Mouse (Mus musculus): ENCODE results near the gene Vcl. TPM values are rescaled to one million over a fixed set of nuclear protein-coding genes. Genes with fewer than 3 reads are reported as not detected.

The Vcl gene
- polyA plus RNA-seq, 1 experiment from 2014 or later = 55.5 TPM

DNA sequence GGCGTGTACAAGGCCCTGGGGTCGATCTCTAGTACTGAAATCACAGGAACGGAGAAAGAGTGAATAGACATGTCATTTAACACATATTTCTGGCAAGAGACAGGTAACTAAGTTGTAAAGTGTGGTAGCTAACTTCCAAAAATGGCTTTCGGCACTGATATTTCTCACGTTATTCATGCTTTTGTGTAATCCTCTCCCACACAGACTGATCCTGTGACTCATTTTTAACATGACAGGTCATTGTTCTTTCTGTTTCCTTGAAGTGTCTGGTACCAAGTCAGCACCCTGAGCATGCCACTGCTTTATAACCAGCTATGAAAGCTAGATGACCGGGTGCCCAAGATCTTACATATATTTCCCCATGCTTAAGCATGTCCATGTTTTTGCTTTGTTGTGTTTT lies 26.1 kb upstream of the Vcl start:
- Histone ChIP-seq H3K4me3 (ENCODE audit: low read depth, low read length) (no peak overlapping the region), H3K27ac (ENCODE audit: low read depth, low read length) (no peak overlapping the region), H3K4me1 (ENCODE audit: control insufficient read depth, insufficient read depth, low read length) (no peaks in the 10 kb centered on the region), H3K9me3 (ENCODE audit: control insufficient read depth, low read length) (no peaks in the 10 kb centered on the region), H3K4me2 (ENCODE audit: low read depth) (no peak overlapping the region), H3K27me3 (ENCODE audit: control insufficient read depth, insufficient read depth, low read length) (no peaks in the 10 kb centered on the region), H3K9ac (ENCODE audit: low read length) (no peak overlapping the region), H3K36me3 (ENCODE audit: control insufficient read depth, insufficient read depth, low read length) (no peaks in the 10 kb centered on the region)
- DNase-seq (ENCODE audit: low spot score) (no peak), ATAC-seq (ENCODE audit: insufficient read depth, low FRiP score, low TSS enrichment) (no peak)
- WGBS = 90% methylated on average over 6 of the region's 6 CpGs

DNA sequence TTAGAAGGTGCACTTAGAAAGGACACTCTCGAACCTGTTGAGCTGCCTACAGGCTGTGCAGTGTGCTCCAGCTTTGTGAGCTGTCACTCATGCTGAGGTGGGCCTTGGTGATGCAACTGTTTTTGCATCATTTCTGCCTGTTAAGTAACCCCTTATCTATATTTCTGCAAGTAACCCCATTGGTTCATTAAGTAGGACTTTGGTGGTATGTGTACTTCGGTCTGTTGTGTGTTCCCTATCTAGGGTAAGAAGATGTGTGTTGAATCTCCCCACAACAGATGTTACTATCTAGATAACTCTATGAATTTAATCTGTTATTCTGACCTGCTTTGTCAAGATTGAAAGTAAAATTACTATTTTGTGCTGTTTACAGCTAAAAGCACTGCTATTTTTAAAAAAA lies 17.4 kb upstream of the Vcl start:
- WGBS = 85% methylated on average over 2 of the region's 2 CpGs
- no peak for ATAC-seq (ENCODE audit: insufficient read depth, low FRiP score, low TSS enrichment)
- Histone ChIP-seq H3K4me1 (ENCODE audit: control insufficient read depth, insufficient read depth, low read length) (no peaks in the 10 kb centered on the region), H3K9me3 (ENCODE audit: control insufficient read depth, low read length) (no peaks in the 10 kb centered on the region), H3K27ac (ENCODE audit: low read depth, low read length) (no peak overlapping the region), H3K27me3 (ENCODE audit: control insufficient read depth, insufficient read depth, low read length) (no peaks in the 10 kb centered on the region), H3K4me2 (ENCODE audit: low read depth) (no peak overlapping the region), H3K4me3 (ENCODE audit: low read depth, low read length) (no peak overlapping the region), H3K9ac (ENCODE audit: low read length) (no peak overlapping the region), H3K36me3 (ENCODE audit: control insufficient read depth, insufficient read depth, low read length) (no peaks in the 10 kb centered on the region)
- DNase-seq (ENCODE audit: low spot score) = no peak

DNA sequence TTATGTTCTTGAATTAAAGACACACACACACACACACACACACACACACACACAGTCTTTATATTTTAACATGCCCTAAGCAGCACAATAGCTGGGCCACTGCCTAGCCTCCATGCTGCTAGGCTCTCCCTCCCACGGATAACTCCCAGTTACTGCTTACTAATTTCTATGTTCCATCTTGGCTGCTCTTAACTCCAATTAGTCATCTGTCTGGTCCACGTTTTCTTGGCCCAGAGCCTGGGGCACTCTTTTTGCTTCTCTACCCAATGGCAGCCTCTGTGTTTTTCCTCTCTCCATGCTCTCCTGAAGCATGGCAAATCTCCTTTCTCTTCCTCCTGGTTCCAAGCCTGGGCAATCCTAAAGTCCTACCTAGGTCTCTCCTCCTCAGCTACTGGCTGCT lies 14.8 kb upstream of the Vcl start:
- 87% methylated on average over 2 of the region's 2 CpGs for WGBS
- H3K9me3 ChIP-seq (ENCODE audit: control insufficient read depth, low read length) = no peaks in the 10 kb centered on the region
- no peak overlapping the region for H3K27ac ChIP-seq (ENCODE audit: low read depth, low read length)
- no peak overlapping the region for H3K9ac ChIP-seq (ENCODE audit: low read length)
- H3K4me1 ChIP-seq (ENCODE audit: control insufficient read depth, insufficient read depth, low read length) = no peaks in the 10 kb centered on the region
- no peak for ATAC-seq (ENCODE audit: insufficient read depth, low FRiP score, low TSS enrichment)
- H3K27me3 ChIP-seq (ENCODE audit: control insufficient read depth, insufficient read depth, low read length) = no peaks in the 10 kb centered on the region
- H3K4me3 ChIP-seq (ENCODE audit: low read depth, low read length) = no peak overlapping the region
- DNase-seq (ENCODE audit: low spot score) = no peak
- no peaks in the 10 kb centered on the region for H3K36me3 ChIP-seq (ENCODE audit: control insufficient read depth, insufficient read depth, low read length)
- H3K4me2 ChIP-seq (ENCODE audit: low read depth) = no peak overlapping the region

DNA sequence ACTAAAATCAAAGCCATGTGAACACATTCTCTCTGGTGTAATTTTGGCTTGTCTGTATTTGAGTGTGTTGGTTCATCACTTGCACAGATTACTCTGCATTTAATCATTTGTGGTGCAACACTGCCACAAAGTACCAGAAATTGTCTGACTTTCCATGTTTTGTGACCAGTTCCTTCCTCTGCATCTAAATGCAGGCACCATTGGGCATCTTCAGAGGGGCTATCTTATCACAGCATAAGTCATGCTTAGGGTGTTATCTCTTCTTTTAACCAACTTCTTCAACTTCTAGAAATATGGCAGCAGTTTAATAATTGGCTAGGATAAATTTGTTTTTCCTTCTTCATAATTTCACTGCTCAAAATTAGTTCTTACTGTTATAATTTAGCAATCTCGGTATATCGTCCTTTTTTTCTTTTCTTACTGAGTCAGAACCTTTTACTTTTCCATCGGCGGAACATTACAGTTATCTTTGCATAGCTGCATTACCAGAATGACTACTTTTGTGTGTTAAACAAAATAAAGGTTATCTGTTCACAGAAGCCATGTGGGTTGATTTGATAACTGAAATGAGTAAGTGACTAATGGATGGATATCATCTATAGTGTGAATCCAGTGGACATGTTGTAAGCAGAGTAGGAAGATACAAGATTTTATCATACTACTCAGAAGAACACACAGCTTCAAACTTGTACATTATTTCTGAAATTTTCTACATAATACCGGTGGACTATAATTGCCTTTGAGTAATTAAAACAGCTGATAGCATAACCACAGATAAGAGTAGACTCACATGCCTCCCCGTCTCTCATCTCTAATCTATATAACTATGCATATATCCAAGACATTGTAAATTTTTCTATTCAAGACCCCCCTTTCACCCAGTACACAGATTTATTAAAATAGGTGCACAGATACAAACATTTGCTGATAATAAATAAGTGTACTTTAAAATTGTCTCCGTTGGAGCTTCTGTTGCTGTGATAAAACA lies 12.3 kb upstream of the Vcl start:
- no peaks in the 10 kb centered on the region for H3K9me3 ChIP-seq (ENCODE audit: control insufficient read depth, low read length)
- H3K9ac ChIP-seq (ENCODE audit: low read length) = no peak overlapping the region
- no peak overlapping the region for H3K27ac ChIP-seq (ENCODE audit: low read depth, low read length)
- no peaks in the 10 kb centered on the region for H3K27me3 ChIP-seq (ENCODE audit: control insufficient read depth, insufficient read depth, low read length)
- H3K4me1 ChIP-seq (ENCODE audit: control insufficient read depth, insufficient read depth, low read length) = no peaks in the 10 kb centered on the region
- no peak overlapping the region for H3K4me2 ChIP-seq (ENCODE audit: low read depth)
- no peak overlapping the region for H3K4me3 ChIP-seq (ENCODE audit: low read depth, low read length)
- WGBS = 92% methylated on average over 7 of the region's 7 CpGs
- DNase-seq (ENCODE audit: low spot score) (no peak), ATAC-seq (ENCODE audit: insufficient read depth, low FRiP score, low TSS enrichment) (no peak)
- no peaks in the 10 kb centered on the region for H3K36me3 ChIP-seq (ENCODE audit: control insufficient read depth, insufficient read depth, low read length)

- 91% methylated on average over 5 of the region's 5 CpGs for WGBS
- H3K27me3 ChIP-seq (ENCODE audit: control insufficient read depth, insufficient read depth, low read length) = no peaks in the 10 kb centered on the region
- H3K27ac ChIP-seq (ENCODE audit: low read depth, low read length) = no peak overlapping the region
- ATAC-seq (ENCODE audit: insufficient read depth, low FRiP score, low TSS enrichment) = no peak
- no peak overlapping the region for H3K9ac ChIP-seq (ENCODE audit: low read length)
- no peaks in the 10 kb centered on the region for H3K36me3 ChIP-seq (ENCODE audit: control insufficient read depth, insufficient read depth, low read length)
- DNase-seq (ENCODE audit: low spot score) = no peak
- no peak overlapping the region for H3K4me2 ChIP-seq (ENCODE audit: low read depth)
- no peaks in the 10 kb centered on the region for H3K4me1 ChIP-seq (ENCODE audit: control insufficient read depth, insufficient read depth, low read length)
- no peak overlapping the region for H3K4me3 ChIP-seq (ENCODE audit: low read depth, low read length)
- no peaks in the 10 kb centered on the region for H3K9me3 ChIP-seq (ENCODE audit: control insufficient read depth, low read length)
Measured at GRCm38 (mm10) chr14:20924071-20924789, 5.0 kb upstream of the Vcl start.

DNA sequence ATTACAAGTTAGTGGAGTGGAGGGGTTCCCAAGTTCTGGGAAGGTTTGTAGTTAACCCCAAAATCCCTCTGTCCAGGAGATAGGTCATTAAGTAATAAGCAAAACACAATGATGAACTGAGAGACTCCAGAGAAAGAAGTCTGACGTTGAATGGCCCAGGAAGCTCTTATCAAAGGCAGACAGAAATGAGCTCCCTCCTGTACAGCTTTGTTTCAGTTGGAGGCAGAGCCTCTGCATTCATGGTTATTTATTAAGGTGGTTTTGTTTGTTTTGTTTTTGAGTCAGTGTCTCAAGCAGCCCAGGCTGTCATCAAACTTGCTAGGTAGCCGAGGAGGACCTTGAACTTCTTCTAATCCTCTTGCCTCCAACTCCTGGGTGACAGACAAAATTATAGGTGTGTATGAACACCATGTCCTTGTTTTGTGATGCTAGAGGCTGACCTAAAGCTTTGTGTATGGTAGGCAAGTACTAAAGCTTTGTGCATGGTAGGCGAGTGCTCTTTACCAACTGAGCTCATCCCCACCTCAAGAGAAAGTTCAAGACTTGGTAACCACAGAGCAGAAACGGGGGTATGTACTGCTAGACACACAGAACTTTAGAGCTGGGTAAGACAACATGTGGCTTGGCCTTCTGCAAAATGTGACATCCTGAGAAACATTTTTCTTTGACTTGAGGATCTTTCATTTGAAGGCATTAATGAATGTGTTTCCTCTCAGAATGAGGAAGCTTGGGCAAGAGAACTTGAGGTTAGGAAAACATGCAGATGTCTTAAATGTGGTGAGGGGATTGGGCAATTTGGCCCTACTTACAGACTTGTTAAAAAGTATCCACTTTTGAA lies 1.5 kb upstream of the Vcl start:
- ATAC-seq (ENCODE audit: insufficient read depth, low FRiP score, low TSS enrichment) (no peak), DNase-seq (ENCODE audit: low spot score) (no peak)
- Histone ChIP-seq H3K9ac (ENCODE audit: low read length) (no peak overlapping the region), H3K9me3 (ENCODE audit: control insufficient read depth, low read length) (no peaks in the 10 kb centered on the region), H3K36me3 (ENCODE audit: control insufficient read depth, insufficient read depth, low read length) (no peaks in the 10 kb centered on the region), H3K4me1 (ENCODE audit: control insufficient read depth, insufficient read depth, low read length) (peaks cover 14% of the 10 kb centered on the region), H3K27ac (ENCODE audit: low read depth, low read length) (no peak overlapping the region), H3K4me3 (ENCODE audit: low read depth, low read length) (no peak overlapping the region), H3K4me2 (ENCODE audit: low read depth) (no peak overlapping the region), H3K27me3 (ENCODE audit: control insufficient read depth, insufficient read depth, low read length) (no peaks in the 10 kb centered on the region)
- WGBS = 87% methylated on average over 4 of the region's 4 CpGs

GRCm38 (mm10) chr14:20928308-20928685 lies 901 bp upstream of the Vcl start:
- H3K27me3 ChIP-seq (ENCODE audit: control insufficient read depth, insufficient read depth, low read length) = no peaks in the 10 kb centered on the region
- WGBS = 21% methylated on average over 4 of the region's 4 CpGs
- H3K9ac ChIP-seq (ENCODE audit: low read length) = peak overlapping the region; percentile 63
- peaks cover 14% of the 10 kb centered on the region for H3K4me1 ChIP-seq (ENCODE audit: control insufficient read depth, insufficient read depth, low read length)
- H3K9me3 ChIP-seq (ENCODE audit: control insufficient read depth, low read length) = no peaks in the 10 kb centered on the region
- no peak overlapping the region for H3K27ac ChIP-seq (ENCODE audit: low read depth, low read length)
- H3K4me3 ChIP-seq (ENCODE audit: low read depth, low read length) = peak overlapping the region; percentile 73; the same call in 1 of the 2 replicates
- H3K4me2 ChIP-seq (ENCODE audit: low read depth) = peak overlapping the region; percentile 76
- no peak for ATAC-seq (ENCODE audit: insufficient read depth, low FRiP score, low TSS enrichment)
- H3K36me3 ChIP-seq (ENCODE audit: control insufficient read depth, insufficient read depth, low read length) = no peaks in the 10 kb centered on the region
- no peak for DNase-seq (ENCODE audit: low spot score)

- ATAC-seq (ENCODE audit: insufficient read depth, low FRiP score, low TSS enrichment) (peak; percentile 7; the same call in 1 of the 2 replicates), DNase-seq (ENCODE audit: low spot score) (peak; percentile 47)
- WGBS = under 1% methylated on average over 19 of the region's 19 CpGs
- Histone ChIP-seq H3K4me3 (ENCODE audit: low read depth, low read length) (peak overlapping the region; percentile 73), H3K27me3 (ENCODE audit: control insufficient read depth, insufficient read depth, low read length) (no peaks in the 10 kb centered on the region), H3K9me3 (ENCODE audit: control insufficient read depth, low read length) (no peaks in the 10 kb centered on the region), H3K4me1 (ENCODE audit: control insufficient read depth, insufficient read depth, low read length) (peaks cover 14% of the 10 kb centered on the region), H3K27ac (ENCODE audit: low read depth, low read length) (peak overlapping the region; percentile 86), H3K9ac (ENCODE audit: low read length) (peak overlapping the region; percentile 82), H3K4me2 (ENCODE audit: low read depth) (peak overlapping the region; percentile 76), H3K36me3 (ENCODE audit: control insufficient read depth, insufficient read depth, low read length) (no peaks in the 10 kb centered on the region)
Measured at GRCm38 (mm10) chr14:20929814-20930434, 726 bp downstream of the Vcl start.
